ENCODE assay signal across 7 mouse cellular contexts in genomic region chr1:53773994-53774393, GRCm38 (mm10). TPM values are rescaled to one million over a fixed set of nuclear protein-coding genes. Genes with fewer than 3 reads are reported as not detected.
DNase-seq lines count a peak whose midpoint lies in the region; ATAC-seq and TF ChIP-seq lines count a peak whose summit lies in the region.

No protein-coding gene starts in this region.

- no peak overlapping the region for H3K4me3 ChIP-seq in myocyte
- no peak overlapping the region for H3K4me3 ChIP-seq in intestine, embryonic 15.5 days (replicated peaks)
- H3K4me3 ChIP-seq in neural tube, embryonic 15.5 days (replicated peaks): no peak overlapping the region

- no peak for ATAC-seq in intestine, embryonic 15.5 days
- ATAC-seq in neural tube, embryonic 15.5 days (ENCODE audit: low FRiP score): no peak

- H3K27ac ChIP-seq in intestine, embryonic 15.5 days: no peak overlapping the region
- no peak overlapping the region for H3K27ac ChIP-seq in neural tube, embryonic 15.5 days (replicated peaks)

- no peak overlapping the region for H3K9ac ChIP-seq in intestine, embryonic 15.5 days
- H3K9ac ChIP-seq in neural tube, embryonic 15.5 days (replicated peaks): no peak overlapping the region

- peaks cover 50% of the 10 kb centered on the region for H3K36me3 ChIP-seq in myocyte (ENCODE audit: control insufficient read depth, insufficient read depth)
- H3K36me3 ChIP-seq in intestine, embryonic 15.5 days: no peaks in the 10 kb centered on the region
- no peaks in the 10 kb centered on the region for H3K36me3 ChIP-seq in neural tube, embryonic 15.5 days

- no peaks in the 10 kb centered on the region for H3K9me3 ChIP-seq in intestine, embryonic 15.5 days
- H3K9me3 ChIP-seq in neural tube, embryonic 15.5 days (replicated peaks): no peaks in the 10 kb centered on the region

- no peak for TF ChIP-seq POLR2A in myocyte (IDR thresholded peaks at IDR 0.05; ENCODE audit: insufficient read length, low read depth)

- peak; percentile 89 to 94 for DNase-seq in B cell, adult 2 months
- DNase-seq in CD8-positive naive resting alpha-beta T cell, adult 2 months (ENCODE audit: low read depth in 2 of 2, low spot score in 2 of 2): peak; percentile 82 to 92
- peak; percentile 14 for DNase-seq in heart, postnatal 25 days (ENCODE audit: low spot score)
- DNase-seq in embryo, embryonic 9.5 days (ENCODE audit: extremely low spot score): no peak

- H3K4me1 ChIP-seq in intestine, embryonic 15.5 days (replicated peaks): no peaks in the 10 kb centered on the region
- no peaks in the 10 kb centered on the region for H3K4me1 ChIP-seq in neural tube, embryonic 15.5 days

- H3K27me3 ChIP-seq in myocyte (ENCODE audit: control insufficient read depth, insufficient read depth, insufficient read length): no peaks in the 10 kb centered on the region
- no peaks in the 10 kb centered on the region for H3K27me3 ChIP-seq in intestine, embryonic 15.5 days (replicated peaks)
- H3K27me3 ChIP-seq in neural tube, embryonic 15.5 days (replicated peaks): no peaks in the 10 kb centered on the region

- H3K79me2 ChIP-seq in myocyte (ENCODE audit: control insufficient read depth, insufficient read depth): peaks cover 99% of the 10 kb centered on the region

- no peak overlapping the region for H3ac ChIP-seq in myocyte (ENCODE audit: control insufficient read depth, insufficient read length)

- H3K4me2 ChIP-seq in myocyte (ENCODE audit: low read depth): peak overlapping the region; percentile 75
- H3K4me2 ChIP-seq in intestine, embryonic 15.5 days (replicated peaks): no peak overlapping the region
- no peak overlapping the region for H3K4me2 ChIP-seq in neural tube, embryonic 15.5 days

- 69% methylated on average over 6 of the region's 6 CpGs for WGBS in intestine, embryonic 15.5 days
- 53% methylated on average over 6 of the region's 6 CpGs for whole genome bisulfite sequencing in neural tube, embryonic 15.5 days

- intact Hi-C loops in heart, postnatal 25 days (cut with DNase I): loop anchor here (5.0 kb wide), 1 partner anchor 118 kb away; no protein-coding TSS in a partner anchor

TF ChIP-seq in myocyte, 11 proteins besides CTCF, POLR2A, EP300 and RAD21:
- no peak for TF ChIP-seq MYOG (IDR thresholded peaks at IDR 0.05; ENCODE audit: control insufficient read depth in 1 of 3, insufficient read depth in 1 of 3, insufficient read length in 2 of 3, low read depth in 2 of 3)
- no peak for TF ChIP-seq MYOD1 (IDR thresholded peaks at IDR 0.05; ENCODE audit: control insufficient read depth in 1 of 3, insufficient read length in 2 of 3, low read depth in 2 of 3)
- TF ChIP-seq TCF12 (IDR thresholded peaks at IDR 0.05; ENCODE audit: insufficient read depth, poor library complexity, severe bottlenecking): no peak
- TF ChIP-seq SRF (IDR thresholded peaks at IDR 0.05; ENCODE audit: control insufficient read depth, insufficient read length, low read depth): no peak
- no peak for TF ChIP-seq REST (IDR thresholded peaks at IDR 0.05; ENCODE audit: insufficient read depth, insufficient read length)
- TF ChIP-seq POLR2AphosphoS2 (IDR thresholded peaks at IDR 0.05; ENCODE audit: insufficient read length, low read depth): no peak
- no peak for TF ChIP-seq MAX (IDR thresholded peaks at IDR 0.05; ENCODE audit: low read depth)
- TF ChIP-seq E2F4 (IDR thresholded peaks at IDR 0.05; ENCODE audit: insufficient read depth): no peak
- TF ChIP-seq CEBPB (IDR thresholded peaks at IDR 0.05; ENCODE audit: insufficient read depth, poor library complexity, severe bottlenecking): no peak
- TF ChIP-seq USF1 (IDR thresholded peaks at IDR 0.05; ENCODE audit: low read depth): no peak

RNA-seq across cellular contexts. Expression of gene Stk17b, which starts 11.0 kb away (rescaled TPM):
- 10 to 100 TPM; 10.8 to 14.6 TPM for total RNA-seq in heart, postnatal 25 days (2021)
- 28.4 TPM for polyA plus RNA-seq in myocyte (2012; fragmentation: generic; extraction: Trizol)
- 13.9 and 15.4 TPM in 2 replicates for polyA plus RNA-seq in intestine, embryonic 15.5 days (2015; fragmentation: Nextera tagmentation; extraction: Ambion mirVana)
- 6.1 and 10.4 TPM in 2 replicates for polyA plus RNA-seq in neural tube, embryonic 15.5 days (2015; fragmentation: Nextera tagmentation; extraction: Ambion mirVana)
